Mouse (Mus musculus): ENCODE measurements at regions not wholly inside any gene's neighbourhood (a gene's known extent, or its start where the extent isn't known, plus 50 kb on each side); places are given as distances from the start of the nearest gene placed in this dataset.

GRCm38 (mm10) chr17:15890595-15891140 is 59.8 kb upstream of the Rgmb start:
- 89% methylated on average over 4 of the region's 4 CpGs for WGBS
- H3K4me2 ChIP-seq (ENCODE audit: low read depth, low read length, severe bottlenecking) = no peak overlapping the region
- H3K4me3 ChIP-seq (ENCODE audit: low read depth, low read length) = no peak overlapping the region
- H3K4me1 ChIP-seq (replicated peaks; ENCODE audit: control insufficient read depth, insufficient read depth, low read length) = no peaks in the 10 kb centered on the region
- H3K9ac ChIP-seq (ENCODE audit: low read length) = no peak overlapping the region
- H3K36me3 ChIP-seq (ENCODE audit: control insufficient read depth, insufficient read depth, low read length) = no peaks in the 10 kb centered on the region
- H3K27me3 ChIP-seq (ENCODE audit: control insufficient read depth, insufficient read depth, low read length) = no peaks in the 10 kb centered on the region
- H3K27ac ChIP-seq (ENCODE audit: low read depth, low read length) = no peak overlapping the region
- H3K9me3 ChIP-seq (ENCODE audit: control insufficient read depth, low read length) = no peaks in the 10 kb centered on the region
- DNase-seq (ENCODE audit: low spot score) (no peak), ATAC-seq (replicated peaks; ENCODE audit: low FRiP score) (no peak)

GRCm38 (mm10) chr17:15882803-15883202 is 52.0 kb upstream of the Rgmb start:
- 84% methylated on average over 7 of the region's 7 CpGs for WGBS
- Histone ChIP-seq H3K4me3 (ENCODE audit: low read depth, low read length) (no peak overlapping the region), H3K9me3 (ENCODE audit: control insufficient read depth, low read length) (no peaks in the 10 kb centered on the region), H3K36me3 (ENCODE audit: control insufficient read depth, insufficient read depth, low read length) (no peaks in the 10 kb centered on the region), H3K9ac (ENCODE audit: low read length) (no peak overlapping the region), H3K4me2 (ENCODE audit: low read depth, low read length, severe bottlenecking) (no peak overlapping the region), H3K27ac (ENCODE audit: low read depth, low read length) (no peak overlapping the region), H3K27me3 (ENCODE audit: control insufficient read depth, insufficient read depth, low read length) (no peaks in the 10 kb centered on the region), H3K4me1 (replicated peaks; ENCODE audit: control insufficient read depth, insufficient read depth, low read length) (no peaks in the 10 kb centered on the region)
- no peak for DNase-seq (ENCODE audit: low spot score)
- ATAC-seq (replicated peaks; ENCODE audit: low FRiP score) = no peak

GRCm38 (mm10) chr17:15882245-15882644 is 51.4 kb upstream of the Rgmb start:
- 90% methylated on average over 2 of the region's 2 CpGs for WGBS
- Histone ChIP-seq H3K9me3 (ENCODE audit: control insufficient read depth, low read length) (no peaks in the 10 kb centered on the region), H3K4me1 (replicated peaks; ENCODE audit: control insufficient read depth, insufficient read depth, low read length) (no peaks in the 10 kb centered on the region), H3K4me2 (ENCODE audit: low read depth, low read length, severe bottlenecking) (no peak overlapping the region), H3K27me3 (ENCODE audit: control insufficient read depth, insufficient read depth, low read length) (no peaks in the 10 kb centered on the region), H3K27ac (ENCODE audit: low read depth, low read length) (no peak overlapping the region), H3K9ac (ENCODE audit: low read length) (no peak overlapping the region), H3K36me3 (ENCODE audit: control insufficient read depth, insufficient read depth, low read length) (no peaks in the 10 kb centered on the region), H3K4me3 (ENCODE audit: low read depth, low read length) (no peak overlapping the region)
- no peak for DNase-seq (ENCODE audit: low spot score)
- no peak for ATAC-seq (replicated peaks; ENCODE audit: low FRiP score)
